Mouse (Mus musculus) limb, embryonic 11.5 days (tissue): Measurements from ENCODE around the gene Prkd2. TPM values are rescaled to one million over a fixed set of nuclear protein-coding genes. Genes with fewer than 3 reads are reported as not detected.

ENCODE experiments used
- ATAC-seq: fragments of 200-750 bp; cut with Nextera tagmentation; 2 replicates; pipeline ENCODE4 v1.8.0; 2017; ENCODE audit warnings: low read depth; ENCODE audit not compliant: insufficient number of reproducible peaks, low FRiP score, low TSS enrichment
- DNase-seq: peaks from one replicate; pipeline ENCODE4 v3.0.0-alpha.2; 2015; ENCODE audit warnings: low spot score
- H3K27ac ChIP-seq: fragments of 300-500 bp; sonication (generic); replicated peaks from 2 replicates; pipeline ENCODE4 v1.5.1; 2014; ENCODE audit warnings: low read depth, mild to moderate bottlenecking, low read length
- H3K27me3 ChIP-seq: fragments of 300-500 bp; sonication (generic); 2 replicates; pipeline ENCODE4 v1.6.1; 2014; ENCODE audit warnings: mild to moderate bottlenecking, low read length, mixed read lengths; ENCODE audit not compliant: control insufficient read depth, insufficient read depth
- H3K36me3 ChIP-seq: fragments of 300-500 bp; sonication (generic); 2 replicates; pipeline ENCODE4 v1.6.1; 2014; ENCODE audit warnings: mild to moderate bottlenecking, low read length, moderate library complexity, mixed read lengths; ENCODE audit not compliant: control insufficient read depth, insufficient read depth
- H3K4me1 ChIP-seq: fragments of 300-500 bp; sonication (generic); 2 replicates; pipeline ENCODE4 v1.6.1; 2014; ENCODE audit warnings: low read length, mixed read lengths; ENCODE audit not compliant: control insufficient read depth, insufficient read depth
- H3K4me2 ChIP-seq: fragments of 300-500 bp; sonication (generic); 2 replicates; pipeline ENCODE4 v1.6.1; 2014; ENCODE audit warnings: low read depth, mild to moderate bottlenecking, moderate library complexity; ENCODE audit not compliant: severe bottlenecking
- H3K4me3 ChIP-seq: fragments of 300-500 bp; sonication (generic); 2 replicates; pipeline ENCODE4 v1.5.1; 2014; ENCODE audit warnings: low read depth, low read length
- H3K9ac ChIP-seq: fragments of 300-500 bp; sonication (generic); 2 replicates; pipeline ENCODE4 v1.6.1; 2014; ENCODE audit warnings: mild to moderate bottlenecking, low read length
- H3K9me3 ChIP-seq: fragments of 300-500 bp; sonication (generic); 2 replicates; pipeline ENCODE4 v1.6.1; 2016; ENCODE audit warnings: low read length; ENCODE audit not compliant: control insufficient read depth
- WGBS: fragments of 180-500 bp; shearing (Covaris S2); extraction: QIAGEN DNeasy Blood & Tissue Kit; methylation state at CpG from one replicate; pipeline ENCODE4 v1.1.7; 2014; 5-methylcytosine and 5-hydroxymethylcytosine counted together
- polyA plus RNA-seq: library from polyadenylated mRNA; unstranded; fragments of >200 nt; fragmentation: Nextera tagmentation; extraction: Ambion mirVana; gene quantifications from 2 replicates; pipeline ENCODE4 v1.2.1, GENCODE M21; 2014

Prkd2 gene
- polyA plus RNA-seq, 1 experiment from 2014 or later: 16.6 TPM

- DNase-seq: no peak
- 72% methylated on average over 5 of the region's 5 CpGs for WGBS
- H3K36me3 ChIP-seq: peaks cover 10% of the 10 kb centered on the region
- no peak overlapping the region for H3K27ac ChIP-seq
- H3K27me3 ChIP-seq: no peaks in the 10 kb centered on the region
- H3K4me1 ChIP-seq: peaks cover 25% of the 10 kb centered on the region
- H3K9me3 ChIP-seq: no peaks in the 10 kb centered on the region
- no peak overlapping the region for H3K4me2 ChIP-seq
- no peak for ATAC-seq
- no peak overlapping the region for H3K9ac ChIP-seq
- no peak overlapping the region for H3K4me3 ChIP-seq
Measured at GRCm38 (mm10) chr7:16820271-16820763, 22.4 kb upstream of the Prkd2 start.

GRCm38 (mm10) chr7:16821091-16821490, 21.6 kb upstream of the Prkd2 start:
- ATAC-seq (no peak), DNase-seq (no peak)
- peaks cover 17% of the 10 kb centered on the region for H3K36me3 ChIP-seq
- no peaks in the 10 kb centered on the region for H3K9me3 ChIP-seq
- H3K27me3 ChIP-seq: no peaks in the 10 kb centered on the region
- no peak overlapping the region for H3K27ac ChIP-seq
- peaks cover 21% of the 10 kb centered on the region for H3K4me1 ChIP-seq
- 9% methylated on average over 3 of the region's 3 CpGs for WGBS
- no peak overlapping the region for H3K9ac ChIP-seq
- H3K4me3 ChIP-seq: no peak overlapping the region
- H3K4me2 ChIP-seq: no peak overlapping the region

- H3K36me3 ChIP-seq: peaks cover 21% of the 10 kb centered on the region
- H3K4me2 ChIP-seq: no peak overlapping the region
Measured at GRCm38 (mm10) chr7:16821669-16822101, 21.0 kb upstream of the Prkd2 start.

GRCm38 (mm10) chr7:16823734-16824133, 19.0 kb upstream of the Prkd2 start:
- DNase-seq (no peak), ATAC-seq (no peak)
- WGBS: 77% methylated on average over 5 of the region's 5 CpGs
- Histone ChIP-seq H3K4me1 (peaks cover 6% of the 10 kb centered on the region), H3K4me3 (no peak overlapping the region), H3K4me2 (no peak overlapping the region), H3K9me3 (no peaks in the 10 kb centered on the region), H3K27me3 (no peaks in the 10 kb centered on the region), H3K27ac (no peak overlapping the region), H3K36me3 (peaks cover 24% of the 10 kb centered on the region), H3K9ac (no peak overlapping the region)

More at GRCm38 (mm10) chr7:16821669-16822101, 21.0 kb upstream of the Prkd2 start:
- 72% methylated on average over 4 of the region's 4 CpGs for WGBS
- peaks cover 21% of the 10 kb centered on the region for H3K4me1 ChIP-seq
- no peaks in the 10 kb centered on the region for H3K9me3 ChIP-seq
- H3K4me3 ChIP-seq: no peak overlapping the region
- no peaks in the 10 kb centered on the region for H3K27me3 ChIP-seq
- no peak overlapping the region for H3K27ac ChIP-seq
- ATAC-seq (no peak), DNase-seq (no peak)
- H3K9ac ChIP-seq: no peak overlapping the region

- 0 out of 2 replicates have a peak, but pooled peaks cover 2% of the 10 kb centered on the region for H3K4me1 ChIP-seq
- H3K27me3 ChIP-seq: no peaks in the 10 kb centered on the region
- peaks cover 38% of the 10 kb centered on the region for H3K36me3 ChIP-seq
- no peak overlapping the region for H3K4me2 ChIP-seq
- no peak overlapping the region for H3K27ac ChIP-seq
- H3K9ac ChIP-seq: no peak overlapping the region
- ATAC-seq: no peak
- H3K9me3 ChIP-seq: no peaks in the 10 kb centered on the region
- DNase-seq: no peak
- H3K4me3 ChIP-seq: no peak overlapping the region
- WGBS: 87% methylated on average over 10 of the region's 10 CpGs
Measured at GRCm38 (mm10) chr7:16825785-16826184, 16.9 kb upstream of the Prkd2 start.

- Histone ChIP-seq H3K27me3 (no peaks in the 10 kb centered on the region), H3K27ac (no peak overlapping the region), H3K9me3 (no peaks in the 10 kb centered on the region), H3K9ac (no peak overlapping the region), H3K4me3 (no peak overlapping the region), H3K4me1 (0 out of 2 replicates have a peak, but pooled peaks cover 2% of the 10 kb centered on the region), H3K4me2 (no peak overlapping the region), H3K36me3 (peaks cover 45% of the 10 kb centered on the region)
- no peak for ATAC-seq
- 85% methylated on average over 5 of the region's 5 CpGs for WGBS
- DNase-seq: no peak
Measured at GRCm38 (mm10) chr7:16826571-16826970, 16.1 kb upstream of the Prkd2 start.

GRCm38 (mm10) chr7:16827274-16827673, 15.4 kb upstream of the Prkd2 start:
- no peak overlapping the region for H3K4me2 ChIP-seq
- H3K4me3 ChIP-seq: no peak overlapping the region
- H3K27me3 ChIP-seq: no peaks in the 10 kb centered on the region
- 90% methylated on average over 4 of the region's 4 CpGs for WGBS
- no peak for ATAC-seq
- peaks cover 52% of the 10 kb centered on the region for H3K36me3 ChIP-seq
- no peak for DNase-seq
- H3K9me3 ChIP-seq: no peaks in the 10 kb centered on the region
- no peak overlapping the region for H3K9ac ChIP-seq
- no peak overlapping the region for H3K27ac ChIP-seq
- H3K4me1 ChIP-seq: no peaks in the 10 kb centered on the region

- H3K4me1 ChIP-seq: no peaks in the 10 kb centered on the region
- H3K36me3 ChIP-seq: peaks cover 55% of the 10 kb centered on the region
- WGBS: 85% methylated on average over 9 of the region's 9 CpGs
- no peak overlapping the region for H3K27ac ChIP-seq
- ATAC-seq (no peak), DNase-seq (no peak)
- H3K27me3 ChIP-seq: no peaks in the 10 kb centered on the region
- H3K4me3 ChIP-seq: no peak overlapping the region
- no peaks in the 10 kb centered on the region for H3K9me3 ChIP-seq
- H3K4me2 ChIP-seq: no peak overlapping the region
- H3K9ac ChIP-seq: no peak overlapping the region
Measured at GRCm38 (mm10) chr7:16830449-16830848, 12.3 kb upstream of the Prkd2 start.
